9 mouse cellular contexts compared by ENCODE assay signal in the genomic region with DNA sequence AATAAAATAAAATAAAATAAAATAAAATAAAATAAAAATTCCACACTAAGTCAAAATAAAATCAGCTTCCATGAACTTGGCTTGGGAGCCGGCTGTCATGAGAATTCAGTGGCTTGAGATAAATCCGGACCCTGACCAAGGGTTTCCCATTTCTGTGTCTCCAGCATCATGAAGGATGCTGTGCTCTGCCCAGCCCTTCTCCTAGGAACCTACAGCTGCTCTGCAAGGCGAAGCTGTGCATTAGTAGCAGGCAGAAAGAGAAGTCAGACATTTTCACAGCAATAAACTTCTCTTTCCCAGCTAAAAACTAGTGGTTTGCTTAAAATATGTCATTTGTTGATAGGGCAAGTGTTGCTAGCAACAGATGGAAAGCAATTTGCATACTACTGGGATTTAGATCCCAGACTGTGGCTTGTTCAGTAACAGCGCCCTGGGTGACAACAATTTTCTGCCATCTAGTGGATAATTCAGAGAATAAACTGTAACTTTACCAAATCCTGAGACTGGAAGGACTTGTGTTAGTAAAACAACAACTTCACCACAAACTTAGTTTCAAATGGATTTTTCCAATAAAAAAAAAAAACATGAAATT.
DNase-seq lines count a peak whose midpoint lies in the region; ATAC-seq lines count a peak whose summit lies in the region.
"Had no signal": no experiment of that assay in that cellular context is flagged by ENCODE, and none has a peak within 500 bp of the region (broad histone marks: within the 10 kb centered on the region; RNA-seq: fewer than 3 reads in every experiment).

No protein-coding gene starts in this region.

- H3K4me2 ChIP-seq in embryonic facial prominence, embryonic 14.5 days (ENCODE audit: low read depth, low read length), result no peak overlapping the region
- H3K4me2 ChIP-seq: intestine, embryonic 15.5 days had no signal

- no peak overlapping the region for H3K9ac ChIP-seq in embryonic facial prominence, embryonic 14.5 days (ENCODE audit: low read depth, low read length)
- H3K9ac ChIP-seq: intestine, embryonic 15.5 days had no signal

- H3K9me3 ChIP-seq in embryonic facial prominence, embryonic 14.5 days (ENCODE audit: control insufficient read depth, low read length), result no peaks in the 10 kb centered on the region
- H3K9me3 ChIP-seq: intestine, embryonic 15.5 days had no signal

- intact Hi-C loops in left cerebral cortex, postnatal 25 days (cut with DNase I), result loop anchor here (5.0 kb wide), 2 partner anchors 272 to 457 kb away; no protein-coding TSS in a partner anchor

- H3K4me1 ChIP-seq in embryonic facial prominence, embryonic 14.5 days (ENCODE audit: control insufficient read depth, insufficient read depth, low read length), result no peaks in the 10 kb centered on the region
- H3K4me1 ChIP-seq: intestine, embryonic 15.5 days had no signal

- H3K36me3 ChIP-seq in embryonic facial prominence, embryonic 14.5 days (ENCODE audit: control insufficient read depth, insufficient read depth, low read length), result no peaks in the 10 kb centered on the region
- H3K36me3 ChIP-seq: intestine, embryonic 15.5 days had no signal

- H3K27me3 ChIP-seq in embryonic facial prominence, embryonic 14.5 days (replicated peaks; ENCODE audit: control insufficient read depth, insufficient read depth, low read length), result no peaks in the 10 kb centered on the region
- H3K27me3 ChIP-seq: intestine, embryonic 15.5 days had no signal

- ATAC-seq in embryonic facial prominence, embryonic 14.5 days (ENCODE audit: low read depth), result no peak
- no peak for ATAC-seq in erythroblast, adult 5-6 weeks (replicated peaks; ENCODE audit: low FRiP score, poor library complexity, severe bottlenecking)
- ATAC-seq: intestine, embryonic 15.5 days had no signal

- peak; percentile 7 for DNase-seq in kidney, postnatal 10 days
- no peak for DNase-seq in kidney, postnatal 4 days
- DNase-seq in Muller cell, postnatal 12 days (ENCODE audit: inconsistent ontology term), result peak; percentile 14
- peak; percentile 47 for DNase-seq in embryonic facial prominence, embryonic 14.5 days (ENCODE audit: low spot score)
- peak; percentile 46 to 75 for DNase-seq in left cerebral cortex, postnatal 25 days (ENCODE audit: low spot score in 2 of 2)
- DNase-seq in thymus, postnatal 36 days, result no peak
- DNase-seq in thymus, postnatal 10 days (ENCODE audit: low spot score in 2 of 2), result no peak

- no peak overlapping the region for H3K4me3 ChIP-seq in embryonic facial prominence, embryonic 14.5 days (ENCODE audit: low read depth, low read length)
- H3K4me3 ChIP-seq: intestine, embryonic 15.5 days had no signal

- H3K27ac ChIP-seq in embryonic facial prominence, embryonic 14.5 days (replicated peaks; ENCODE audit: low read depth, low read length), result no peak overlapping the region
- H3K27ac ChIP-seq: intestine, embryonic 15.5 days had no signal

- 58% methylated on average over 4 of the region's 4 CpGs for WGBS in embryonic facial prominence, embryonic 14.5 days

Comparison
In these comparisons a context has a peak if more than half of its experiments do, and no peak if none do; other contexts are left out.
1. DNase-seq: peak in kidney, postnatal 10 days (single experiment), Muller cell, postnatal 12 days (single experiment), embryonic facial prominence, embryonic 14.5 days (single experiment) and left cerebral cortex, postnatal 25 days (2 of 2); none in kidney, postnatal 4 days (0 of 2), thymus, postnatal 36 days (0 of 2) and thymus, postnatal 10 days (0 of 2).